Mouse (Mus musculus) frontal cortex, postnatal 36 days (tissue): Measurements from ENCODE around the gene Eid2b.

Experiments
- DNase-seq, 2 experiments: peaks; one replicate each; pipeline ENCODE4 v3.0.0; 2022; ENCODE audit warnings: low spot score in 2 of 2

Eid2b gene

DNA sequence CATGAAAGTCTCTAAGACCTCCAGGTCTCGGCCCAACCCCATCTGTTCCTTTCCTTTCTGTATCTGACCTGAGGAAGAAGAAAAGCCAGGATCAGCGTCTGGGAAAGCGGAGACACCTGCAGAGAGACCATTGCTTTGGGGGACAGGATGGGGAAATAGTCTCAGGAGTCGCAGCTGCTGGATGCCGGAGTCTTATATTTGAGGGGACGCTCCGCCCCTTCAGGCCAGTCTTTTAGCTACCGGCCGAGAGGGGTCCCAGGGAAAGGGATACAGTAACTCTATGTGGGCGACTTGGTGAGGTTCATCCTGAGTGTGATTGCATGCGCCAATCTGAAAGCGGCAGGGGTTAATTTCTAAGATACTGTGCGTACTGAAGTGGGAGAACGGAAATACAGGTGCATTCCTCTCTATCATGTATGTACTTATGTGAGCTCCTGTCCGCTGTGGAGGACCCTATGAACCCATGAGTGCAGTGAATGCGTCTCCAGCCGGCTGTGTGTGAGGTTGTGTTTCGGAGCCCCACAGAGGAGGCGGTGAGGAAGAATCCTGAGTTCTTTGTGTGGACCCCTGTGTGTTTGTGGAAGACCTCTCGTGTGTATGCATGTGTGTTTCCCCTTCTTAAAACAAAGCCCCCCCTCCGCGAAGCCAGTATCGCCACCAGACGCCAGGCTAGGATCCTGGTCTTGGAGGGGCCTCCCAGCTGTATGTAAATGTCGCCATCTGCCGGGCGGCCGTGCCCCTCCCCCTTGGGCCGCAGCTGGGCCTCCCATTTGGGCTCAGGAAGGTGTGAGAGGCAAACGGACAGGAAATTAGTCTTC, 24.3 kb downstream of the Eid2b start, which contains the start of gene Dll3:
Dll3 (minus strand) TSS at position 623 of the 818 bp plus-strand sequence.
- peak in 1 of 2 experiments; percentile 42 for DNase-seq

DNA sequence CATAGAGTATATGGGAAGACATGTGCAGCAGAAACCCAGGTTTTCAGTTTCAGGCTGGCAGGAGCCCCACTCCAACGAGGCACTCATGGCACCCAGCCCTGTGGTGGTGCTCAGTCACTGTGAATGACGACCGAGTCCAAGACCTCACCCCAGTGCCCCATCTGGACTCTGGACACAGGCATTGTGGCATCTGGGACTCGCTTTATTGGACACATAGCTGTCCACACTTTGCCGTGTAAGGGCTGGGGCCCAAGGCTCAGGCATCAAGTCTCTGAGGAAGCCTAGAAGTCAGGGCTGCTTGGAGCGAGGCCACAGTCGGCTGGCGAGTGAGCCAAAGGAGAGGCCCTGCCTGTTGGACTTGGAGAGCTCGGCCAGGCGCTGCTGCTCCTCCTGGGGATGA, 28.1 kb downstream of the Eid2b start:
- DNase-seq = no peak

DNA sequence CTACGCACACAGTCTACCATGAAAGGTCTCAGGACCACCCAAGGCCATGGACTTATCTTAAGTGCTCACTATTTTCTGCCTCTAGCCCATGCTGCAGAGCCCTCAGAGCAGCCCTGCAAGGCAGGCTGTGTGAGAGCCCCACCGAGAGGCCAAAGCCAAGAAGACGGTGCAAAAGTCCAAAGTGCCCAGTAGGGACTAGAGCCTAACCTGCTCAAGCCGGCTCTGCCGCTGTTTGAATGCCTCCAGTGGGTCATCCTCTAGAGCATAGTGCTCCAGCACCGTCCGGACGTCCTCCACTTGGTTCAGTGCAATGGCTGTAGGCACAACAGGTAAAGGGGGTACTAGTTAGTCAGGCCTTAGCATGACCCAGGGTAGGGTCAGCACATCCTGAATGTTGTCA, 28.7 kb downstream of the Eid2b start:
- DNase-seq = no peak

DNA sequence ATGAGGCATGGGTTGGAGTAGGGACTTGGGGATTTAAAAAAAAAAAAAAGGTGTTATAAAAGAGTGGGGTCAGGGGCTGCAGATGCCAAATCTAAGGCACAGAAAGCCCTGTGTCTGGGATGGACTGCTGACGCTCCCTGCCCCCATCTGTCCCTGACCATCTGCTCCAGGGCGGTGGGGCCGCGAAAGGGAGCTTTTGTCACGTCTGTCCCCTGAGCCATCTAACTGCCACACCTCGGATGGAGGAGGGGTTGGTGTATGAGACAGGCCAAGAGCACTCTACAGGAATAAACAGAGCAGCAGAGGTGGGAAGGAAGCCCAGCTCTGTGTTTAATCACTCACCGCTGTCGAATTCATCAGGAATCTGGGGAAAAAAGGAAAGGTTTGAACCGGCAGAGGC, 32.2 kb downstream of the Eid2b start:
- DNase-seq = no peak

DNA sequence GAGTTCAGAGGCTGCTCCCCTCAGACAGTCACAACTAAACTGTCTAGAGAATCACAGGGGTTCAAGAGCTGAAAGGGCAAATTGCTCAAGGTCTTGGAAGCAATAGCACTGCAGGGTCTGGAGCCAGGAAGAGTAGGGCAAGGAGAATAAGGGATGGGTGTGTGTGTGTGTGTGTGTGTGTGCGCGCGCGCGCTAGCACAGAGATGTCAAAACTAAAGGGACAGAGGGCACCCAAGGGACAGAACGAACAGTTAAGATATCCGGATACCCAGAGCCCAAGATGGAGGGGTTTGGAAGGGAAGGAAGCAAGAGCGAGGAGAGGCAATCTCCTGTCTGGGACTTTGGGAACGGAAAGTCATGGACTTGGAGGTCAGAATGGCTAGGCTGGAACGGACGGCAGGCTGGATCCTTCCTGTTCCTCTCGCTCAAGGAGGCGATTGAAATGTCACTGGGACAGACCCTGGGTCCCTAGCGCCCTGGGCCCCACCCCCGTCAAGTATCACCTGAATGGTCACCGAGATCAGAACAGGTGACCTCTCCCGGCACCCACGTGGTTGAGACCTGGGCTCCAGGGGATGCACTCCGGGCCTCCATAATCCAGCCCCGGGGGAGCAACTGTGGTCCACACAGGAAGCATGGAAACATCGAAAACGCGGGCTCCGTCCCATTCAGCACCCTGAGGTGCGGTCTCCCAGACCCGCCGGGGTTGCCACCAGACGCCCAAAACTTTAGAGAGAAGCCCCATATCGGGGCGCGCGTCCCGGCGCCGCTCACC, 33.8 kb downstream of the Eid2b start:
- DNase-seq = no peak

DNA sequence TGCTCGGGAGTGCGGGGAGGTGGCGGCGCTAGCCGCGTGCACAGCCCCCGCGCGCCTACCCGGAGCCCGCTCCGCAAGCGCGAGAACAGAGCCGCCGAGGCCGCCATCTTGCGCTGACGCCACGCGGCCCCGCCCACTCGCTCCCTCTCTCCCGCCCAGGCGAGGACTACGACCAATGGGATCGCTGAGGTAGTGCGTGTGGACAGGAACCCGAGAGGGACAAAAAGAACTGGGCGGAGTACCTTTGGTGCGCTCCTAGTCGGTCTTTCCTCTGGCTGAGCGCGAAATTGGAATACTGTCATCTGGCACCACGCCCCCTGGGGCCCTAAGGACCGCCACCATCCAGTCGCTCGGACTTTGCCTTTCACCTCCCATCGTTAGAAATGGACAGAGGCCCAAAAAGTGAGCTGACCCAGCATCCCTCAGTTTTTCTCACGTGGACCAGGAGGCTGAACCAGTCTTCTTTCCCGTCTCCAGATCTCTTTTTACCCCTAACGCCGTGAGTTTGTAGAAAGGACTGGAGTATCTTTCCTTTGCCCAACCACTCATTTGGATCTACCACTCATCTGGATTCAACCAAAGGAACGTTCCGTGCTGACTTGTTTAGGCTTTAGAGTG, 34.5 kb downstream of the Eid2b start, which contains the start of gene Timm50:
Timm50 (minus strand) TSS at position 147 of the 618 bp plus-strand sequence.
- peak; percentile 99 to 100 for DNase-seq

DNA sequence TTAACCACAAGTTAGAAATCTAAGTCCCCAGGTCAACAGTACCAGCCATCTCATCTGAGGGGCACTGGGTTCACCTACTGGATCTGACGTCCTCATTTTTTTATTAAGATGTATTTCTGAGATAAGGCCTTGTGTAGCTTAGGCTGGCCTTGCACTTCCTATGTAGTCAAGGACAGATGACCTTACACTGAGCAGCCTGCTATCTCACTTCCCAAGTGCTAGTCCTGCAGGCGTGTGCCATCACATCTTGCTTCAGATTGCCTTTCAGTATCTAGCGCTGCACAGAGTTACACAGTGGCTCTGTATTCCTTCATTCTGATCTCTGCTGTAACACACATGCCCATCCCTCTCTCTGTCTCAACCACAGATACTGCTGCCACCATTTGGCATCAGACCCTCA, 40.5 kb downstream of the Eid2b start:
- no peak for DNase-seq

DNA sequence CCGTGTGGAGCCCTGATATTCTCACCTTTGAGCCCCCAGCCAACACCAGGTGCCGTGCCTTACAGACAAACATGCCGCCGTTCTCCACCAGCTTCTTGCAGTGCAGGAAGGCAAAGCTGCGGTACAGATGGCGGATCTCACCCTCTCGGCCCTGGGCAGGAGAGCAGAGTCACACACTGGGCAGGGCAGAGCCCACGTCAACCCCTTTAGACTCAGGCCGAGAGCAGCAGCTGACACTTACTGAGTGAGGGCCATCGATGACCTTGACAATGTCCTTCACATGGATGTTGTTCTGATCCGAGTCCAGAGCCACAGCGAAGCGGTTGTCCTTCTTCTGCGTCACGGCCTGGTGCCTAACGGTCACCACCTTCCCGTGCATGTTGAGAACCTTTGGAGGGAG, 41.2 kb downstream of the Eid2b start:
- no peak for DNase-seq

DNA sequence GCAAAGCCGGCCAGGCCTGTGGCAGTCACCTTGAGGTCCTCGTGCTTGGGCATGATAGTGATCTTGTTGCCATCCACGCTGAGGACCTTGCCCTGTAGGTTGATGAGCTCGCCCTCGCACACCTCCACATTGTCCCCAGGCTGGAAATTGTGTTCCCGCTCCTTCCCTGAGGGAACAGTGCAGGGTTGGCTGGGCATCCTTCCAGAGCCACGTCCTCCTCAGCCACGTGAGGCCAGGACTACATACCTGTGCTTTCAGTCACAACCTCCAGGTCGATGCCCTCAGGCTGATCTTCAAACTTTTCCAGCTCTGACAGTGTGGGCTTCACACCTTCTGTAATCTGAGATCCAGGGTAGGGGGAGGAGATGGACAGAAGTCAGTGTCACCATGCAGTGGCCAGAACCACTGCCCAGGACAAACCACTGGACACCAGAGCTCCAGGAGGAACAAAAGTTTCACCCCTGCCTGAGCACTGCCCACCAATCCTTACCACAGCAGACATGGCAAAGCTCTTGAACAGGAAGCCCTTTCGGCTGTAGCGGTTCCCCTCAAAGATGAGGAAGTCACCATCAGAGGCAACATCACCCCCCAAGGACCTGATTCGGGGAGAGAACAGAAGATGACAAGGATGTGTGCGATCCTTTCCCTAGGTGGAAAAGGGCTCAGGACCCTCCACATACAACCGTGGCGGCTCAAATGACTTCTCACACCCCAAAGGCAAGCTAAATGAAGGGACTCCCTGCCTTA, 44.6 kb downstream of the Eid2b start:
- no peak for DNase-seq

DNA sequence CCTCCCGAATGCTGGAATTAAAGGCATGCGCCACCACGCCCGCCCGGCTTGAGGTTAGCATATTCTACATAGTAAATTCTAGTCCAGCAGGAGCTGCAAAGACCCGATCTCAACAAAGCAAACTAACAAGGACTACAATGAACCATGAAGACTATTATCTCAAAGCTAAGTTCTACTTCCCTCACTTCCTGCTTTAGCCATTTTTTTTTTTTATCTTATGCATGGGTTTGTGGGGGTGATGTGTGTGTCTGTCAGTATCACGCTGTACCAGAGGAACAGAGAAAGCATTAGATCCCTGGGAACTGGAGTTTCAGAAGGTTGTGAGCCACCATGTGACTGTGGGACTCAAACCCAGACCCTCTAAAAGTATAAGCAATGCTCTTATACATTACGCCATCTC, 47.8 kb downstream of the Eid2b start:
- no peak for DNase-seq

DNA sequence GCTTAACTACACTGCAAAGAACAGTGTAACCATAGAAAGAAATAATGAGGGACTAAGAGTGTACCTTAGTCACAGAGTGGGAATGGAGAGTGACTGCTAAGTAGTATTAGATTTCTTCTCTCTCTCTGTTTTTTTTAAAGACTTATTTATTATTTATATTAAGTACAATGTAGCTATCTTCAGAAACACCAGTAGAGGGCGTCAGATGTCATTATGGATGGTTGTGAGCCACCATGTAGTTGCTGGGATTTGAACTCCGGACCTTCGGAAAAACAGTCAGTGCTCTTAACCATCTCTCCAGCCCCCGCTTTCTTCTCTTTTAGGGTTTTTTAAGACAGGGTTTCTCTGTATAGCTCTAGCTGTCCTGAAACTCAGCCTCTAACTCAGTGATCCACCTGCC, 48.9 kb downstream of the Eid2b start:
- DNase-seq = no peak

DNA sequence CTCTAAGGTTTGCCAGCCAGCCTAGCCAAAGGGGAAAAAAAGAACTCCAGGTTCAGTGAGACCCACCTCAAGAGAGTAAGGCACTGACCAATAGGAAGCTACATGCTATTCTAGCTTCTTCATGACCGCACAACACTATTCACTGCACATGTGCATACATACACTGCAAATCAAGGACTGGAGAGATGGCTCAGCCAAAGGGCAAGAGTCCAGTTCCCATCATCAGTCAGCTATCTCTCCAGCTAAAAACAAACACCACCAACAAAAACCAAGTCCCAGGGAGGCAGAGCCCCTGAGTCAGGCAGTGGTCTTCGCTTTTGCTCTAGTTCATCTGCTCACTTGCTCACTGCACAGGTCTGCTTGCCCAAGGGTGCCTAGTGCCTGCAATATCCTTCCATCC, 50.7 kb downstream of the Eid2b start:
- DNase-seq = no peak
